Mouse (Mus musculus) leukemia stem cell, adult 10-12 weeks (primary cell): ENCODE results near the gene Zfand6. TPM values are rescaled to one million over a fixed set of nuclear protein-coding genes. Genes with fewer than 3 reads are reported as not detected.

Experiments
- polyA plus RNA-seq: library from polyadenylated mRNA; stranded (reverse); fragments of >175 nt; gene quantifications from 2 replicates; pipeline ENCODE4 v1.2.3, GENCODE M21; 2012; ENCODE audit warnings: low replicate concordance

Gene Zfand6
- polyA plus RNA-seq = 9.3 and 11.8 TPM in 2 replicates

GRCm38 (mm10) chr7:84689251-84690100, at the start of gene Zfand6:
Gene Zfand6 (minus strand): TSS chr7:84689959.

GRCm38 (mm10) chr7:84606293-84606749, 83.4 kb downstream of the Zfand6 start, which contains the start of gene Fah:
Gene Fah (minus strand): TSS chr7:84606722.

Other genes starting within 250 kb of the Zfand6 start
- gene Gm2115, start 161.0 kb downstream of the Zfand6 start, polyA plus RNA-seq = 0.02 TPM in 1 of 2 replicates, not detected in the other
- gene Fah, start 83.2 kb downstream of the Zfand6 start, polyA plus RNA-seq = 0.65 and 1.2 TPM in 2 replicates
- not detected in 2 replicates for gene Olfr291, start 163.6 kb upstream of the Zfand6 start, polyA plus RNA-seq